Mouse (Mus musculus) kidney, embryonic 16.5 days (tissue): ENCODE measurements around the gene Rusc2. TPM values are rescaled to one million over a fixed set of nuclear protein-coding genes. Genes with fewer than 3 reads are reported as not detected.
A peak's percentile ranks its signal among the peaks of the same experiment; 100 is the strongest.

Experiments used
- ATAC-seq: fragments of 200-750 bp; cut with Nextera tagmentation; 2 replicates; pipeline ENCODE4 v1.8.0; 2017; ENCODE audit warnings: moderate TSS enrichment; ENCODE audit not compliant: low FRiP score, low TSS enrichment
- H3K27ac ChIP-seq: fragments of 300-500 bp; sonication (generic); 2 replicates; pipeline ENCODE4 v1.5.1; 2014; ENCODE audit warnings: low read length
- H3K27me3 ChIP-seq: fragments of 300-500 bp; sonication (generic); 2 replicates; pipeline ENCODE4 v1.6.1; 2014; ENCODE audit warnings: low read length, control low read depth, mixed read lengths; ENCODE audit not compliant: insufficient read depth
- H3K36me3 ChIP-seq: fragments of 300-500 bp; sonication (generic); 2 replicates; pipeline ENCODE4 v1.6.1; 2014; ENCODE audit warnings: low read length, control low read depth, mixed read lengths; ENCODE audit not compliant: insufficient read depth
- H3K4me1 ChIP-seq: fragments of 300-500 bp; sonication (generic); 2 replicates; pipeline ENCODE4 v1.6.1; 2014; ENCODE audit warnings: low read length, control low read depth, mixed read lengths; ENCODE audit not compliant: insufficient read depth
- H3K4me2 ChIP-seq: fragments of 300-500 bp; sonication (generic); replicated peaks from 2 replicates; pipeline ENCODE4 v1.6.1; 2014; ENCODE audit warnings: low read depth, low read length
- H3K4me3 ChIP-seq: fragments of 300-500 bp; sonication (generic); 2 replicates; pipeline ENCODE4 v1.5.1; 2014; ENCODE audit warnings: mild to moderate bottlenecking, low read length
- H3K9ac ChIP-seq: fragments of 300-500 bp; sonication (generic); replicated peaks from 2 replicates; pipeline ENCODE4 v1.6.1; 2014; ENCODE audit warnings: low read length
- H3K9me3 ChIP-seq: fragments of 300-500 bp; sonication (generic); 2 replicates; pipeline ENCODE4 v1.6.1; 2016; ENCODE audit warnings: low read length, control low read depth
- WGBS: fragments of 180-500 bp; shearing (Covaris S2); extraction: QIAGEN DNeasy Blood & Tissue Kit; methylation state at CpG from one replicate; pipeline ENCODE4 v1.1.7; 2014; 5-methylcytosine and 5-hydroxymethylcytosine counted together
- polyA plus RNA-seq: library from polyadenylated mRNA; unstranded; fragments of >200 nt; fragmentation: Nextera tagmentation; extraction: Ambion mirVana; gene quantifications from 2 replicates; pipeline ENCODE4 v1.2.1, GENCODE M21; 2015

Gene Rusc2
- polyA plus RNA-seq, 1 experiment from 2014 or later, result 10.3 TPM

- Histone ChIP-seq H3K4me1 (peaks cover 14% of the 10 kb centered on the region), H3K9ac (no peak overlapping the region), H3K4me3 (no peak overlapping the region), H3K27me3 (0 out of 2 replicates have a peak, but pooled peaks cover 2% of the 10 kb centered on the region), H3K4me2 (peak overlapping the region; percentile 89), H3K9me3 (no peaks in the 10 kb centered on the region), H3K27ac (no peak overlapping the region), H3K36me3 (no peaks in the 10 kb centered on the region)
- ATAC-seq, result no peak
- WGBS, result 49% methylated on average over 11 of the region's 11 CpGs
Measured at GRCm38 (mm10) chr4:43383246-43384082, 1.7 kb downstream of the Rusc2 start.

- no peak overlapping the region for H3K4me3 ChIP-seq
- no peak for ATAC-seq
- H3K9me3 ChIP-seq, result no peaks in the 10 kb centered on the region
- 0 out of 2 replicates have a peak, but pooled peaks cover 2% of the 10 kb centered on the region for H3K27me3 ChIP-seq
- H3K4me1 ChIP-seq, result peaks cover 14% of the 10 kb centered on the region
- H3K9ac ChIP-seq, result no peak overlapping the region
- no peaks in the 10 kb centered on the region for H3K36me3 ChIP-seq
- H3K27ac ChIP-seq, result no peak overlapping the region
- WGBS, result 82% methylated on average over 5 of the region's 5 CpGs
- no peak overlapping the region for H3K4me2 ChIP-seq
Measured at GRCm38 (mm10) chr4:43384083-43384460, 2.3 kb downstream of the Rusc2 start.

- ATAC-seq, result no peak
- Histone ChIP-seq H3K27ac (no peak overlapping the region), H3K36me3 (no peaks in the 10 kb centered on the region), H3K4me3 (no peak overlapping the region), H3K4me2 (no peak overlapping the region), H3K9ac (no peak overlapping the region), H3K9me3 (no peaks in the 10 kb centered on the region), H3K27me3 (0 out of 2 replicates have a peak, but pooled peaks cover 2% of the 10 kb centered on the region), H3K4me1 (peaks cover 14% of the 10 kb centered on the region)
- 93% methylated on average over 3 of the region's 3 CpGs for WGBS
Measured at GRCm38 (mm10) chr4:43384541-43384940, 2.8 kb downstream of the Rusc2 start.

GRCm38 (mm10) chr4:43386932-43387331 is 5.2 kb downstream of the Rusc2 start:
- no peak overlapping the region for H3K4me3 ChIP-seq
- no peak for ATAC-seq
- H3K36me3 ChIP-seq, result no peaks in the 10 kb centered on the region
- no peaks in the 10 kb centered on the region for H3K9me3 ChIP-seq
- no peak overlapping the region for H3K4me2 ChIP-seq
- peaks cover 16% of the 10 kb centered on the region; the same call in 1 of the 2 replicates for H3K4me1 ChIP-seq
- no peak overlapping the region for H3K9ac ChIP-seq
- no peak overlapping the region for H3K27ac ChIP-seq
- H3K27me3 ChIP-seq, result no peaks in the 10 kb centered on the region

- H3K36me3 ChIP-seq, result no peaks in the 10 kb centered on the region
- WGBS, result 77% methylated on average over 2 of the region's 2 CpGs
- no peaks in the 10 kb centered on the region for H3K9me3 ChIP-seq
- ATAC-seq, result no peak
- no peak overlapping the region for H3K27ac ChIP-seq
- H3K27me3 ChIP-seq, result no peaks in the 10 kb centered on the region
- H3K4me2 ChIP-seq, result no peak overlapping the region
- H3K9ac ChIP-seq, result no peak overlapping the region
- H3K4me3 ChIP-seq, result no peak overlapping the region
- peaks cover 17% of the 10 kb centered on the region for H3K4me1 ChIP-seq
Measured at GRCm38 (mm10) chr4:43389390-43389789, 7.6 kb downstream of the Rusc2 start.

- 69% methylated on average over 9 of the region's 9 CpGs for WGBS
- Histone ChIP-seq H3K27ac (peak overlapping the region; percentile 23; the same call in 1 of the 2 replicates), H3K27me3 (no peaks in the 10 kb centered on the region), H3K36me3 (no peaks in the 10 kb centered on the region), H3K4me3 (no peak overlapping the region), H3K4me1 (peaks cover 23% of the 10 kb centered on the region), H3K9me3 (no peaks in the 10 kb centered on the region), H3K4me2 (no peak overlapping the region), H3K9ac (no peak overlapping the region)
- ATAC-seq, result no peak
Measured at GRCm38 (mm10) chr4:43389845-43390440, 8.2 kb downstream of the Rusc2 start.

GRCm38 (mm10) chr4:43391521-43392050 is 9.8 kb downstream of the Rusc2 start:
- Histone ChIP-seq H3K4me3 (no peak overlapping the region), H3K4me1 (peaks cover 30% of the 10 kb centered on the region), H3K27ac (peak overlapping the region; percentile 8; the same call in 1 of the 2 replicates), H3K27me3 (no peaks in the 10 kb centered on the region), H3K9ac (no peak overlapping the region), H3K9me3 (no peaks in the 10 kb centered on the region), H3K36me3 (no peaks in the 10 kb centered on the region), H3K4me2 (no peak overlapping the region)
- no peak for ATAC-seq
- WGBS, result 85% methylated on average over 3 of the region's 3 CpGs

- peak; percentile 90 for ATAC-seq
- 14% methylated on average over 15 of the region's 15 CpGs for WGBS
Measured at GRCm38 (mm10) chr4:43394345-43394891, 12.6 kb downstream of the Rusc2 start.

GRCm38 (mm10) chr4:43395147-43395546 is 13.4 kb downstream of the Rusc2 start:
- H3K4me3 ChIP-seq, result no peak overlapping the region
- no peak for ATAC-seq
- H3K4me2 ChIP-seq, result peak overlapping the region; percentile 8
- peaks cover 47% of the 10 kb centered on the region for H3K4me1 ChIP-seq
- no peaks in the 10 kb centered on the region for H3K9me3 ChIP-seq
- no peaks in the 10 kb centered on the region for H3K27me3 ChIP-seq
- peak overlapping the region; percentile 96 for H3K27ac ChIP-seq
- no peaks in the 10 kb centered on the region for H3K36me3 ChIP-seq
- peak overlapping the region; percentile 48 for H3K9ac ChIP-seq
- 77% methylated on average over 5 of the region's 5 CpGs for WGBS

More at GRCm38 (mm10) chr4:43394345-43394891, 12.6 kb downstream of the Rusc2 start:
- Histone ChIP-seq H3K4me1 (peaks cover 42% of the 10 kb centered on the region), H3K27ac (peak overlapping the region; percentile 96), H3K9me3 (no peaks in the 10 kb centered on the region), H3K36me3 (no peaks in the 10 kb centered on the region), H3K27me3 (no peaks in the 10 kb centered on the region), H3K4me3 (no peak overlapping the region), H3K9ac (peak overlapping the region; percentile 48), H3K4me2 (peak overlapping the region; percentile 8)
